Mouse (Mus musculus): ENCODE data around the gene Aff1. TPM values are rescaled to one million over a fixed set of nuclear protein-coding genes. Genes with fewer than 3 reads are reported as not detected.

Aff1 gene
- total and polyA plus RNA-seq, 2 experiments from 2014 or later, result 1.6 to 6.4 TPM

- DNase-seq (ENCODE audit: low spot score) (no peak), ATAC-seq (ENCODE audit: low FRiP score) (no peak)
- TF ChIP-seq CTCF (IDR thresholded peaks at IDR 0.05), result no peak
- Histone ChIP-seq H3K4me3 (ENCODE audit: low read depth, low read length) (no peak overlapping the region), H3K4me1 (ENCODE audit: insufficient read depth, low read length) (no peaks in the 10 kb centered on the region), H3K36me3 (ENCODE audit: insufficient read depth, low read length) (no peaks in the 10 kb centered on the region), H3K9me3 (ENCODE audit: low read length) (no peaks in the 10 kb centered on the region), H3K4me2 (ENCODE audit: low read depth, low read length, poor library complexity, severe bottlenecking) (no peak overlapping the region), H3K9ac (replicated peaks; ENCODE audit: low read length, poor library complexity, severe bottlenecking) (no peak overlapping the region), H3K27me3 (ENCODE audit: insufficient read depth, low read length) (no peaks in the 10 kb centered on the region), H3K27ac (ENCODE audit: low read depth, low read length) (no peak overlapping the region)
- WGBS, result 86% methylated on average over 4 of the region's 4 CpGs
Measured at GRCm38 (mm10) chr5:103673611-103674010, 18.6 kb upstream of the Aff1 start.

GRCm38 (mm10) chr5:103674482-103674881 is 17.7 kb upstream of the Aff1 start:
- Histone ChIP-seq H3K4me1 (ENCODE audit: insufficient read depth, low read length) (no peaks in the 10 kb centered on the region), H3K9ac (replicated peaks; ENCODE audit: low read length, poor library complexity, severe bottlenecking) (no peak overlapping the region), H3K36me3 (ENCODE audit: insufficient read depth, low read length) (no peaks in the 10 kb centered on the region), H3K27ac (ENCODE audit: low read depth, low read length) (no peak overlapping the region), H3K4me2 (ENCODE audit: low read depth, low read length, poor library complexity, severe bottlenecking) (no peak overlapping the region), H3K9me3 (ENCODE audit: low read length) (no peaks in the 10 kb centered on the region), H3K4me3 (ENCODE audit: low read depth, low read length) (no peak overlapping the region), H3K27me3 (ENCODE audit: insufficient read depth, low read length) (no peaks in the 10 kb centered on the region)
- no peak for TF ChIP-seq CTCF (IDR thresholded peaks at IDR 0.05)
- ATAC-seq (ENCODE audit: low FRiP score) (no peak), DNase-seq (ENCODE audit: low spot score) (no peak)
- WGBS, result 59% methylated on average over 6 of the region's 6 CpGs

GRCm38 (mm10) chr5:103676289-103676881 is 15.8 kb upstream of the Aff1 start:
- ATAC-seq (ENCODE audit: low FRiP score) (no peak), DNase-seq (ENCODE audit: low spot score) (no peak)
- Histone ChIP-seq H3K4me2 (ENCODE audit: low read depth, low read length, poor library complexity, severe bottlenecking) (no peak overlapping the region), H3K27me3 (ENCODE audit: insufficient read depth, low read length) (no peaks in the 10 kb centered on the region), H3K27ac (ENCODE audit: low read depth, low read length) (no peak overlapping the region), H3K4me3 (ENCODE audit: low read depth, low read length) (no peak overlapping the region), H3K9me3 (ENCODE audit: low read length) (no peaks in the 10 kb centered on the region), H3K36me3 (ENCODE audit: insufficient read depth, low read length) (no peaks in the 10 kb centered on the region), H3K9ac (replicated peaks; ENCODE audit: low read length, poor library complexity, severe bottlenecking) (no peak overlapping the region), H3K4me1 (ENCODE audit: insufficient read depth, low read length) (no peaks in the 10 kb centered on the region)
- 91% methylated on average over 6 of the region's 6 CpGs for WGBS
- TF ChIP-seq CTCF (IDR thresholded peaks at IDR 0.05), result no peak

GRCm38 (mm10) chr5:103677894-103678293 is 14.3 kb upstream of the Aff1 start:
- no peaks in the 10 kb centered on the region for H3K4me1 ChIP-seq (ENCODE audit: insufficient read depth, low read length)
- no peak for TF ChIP-seq CTCF (IDR thresholded peaks at IDR 0.05)
- no peak overlapping the region for H3K4me2 ChIP-seq (ENCODE audit: low read depth, low read length, poor library complexity, severe bottlenecking)
- 86% methylated on average over 6 of the region's 6 CpGs for WGBS
- no peaks in the 10 kb centered on the region for H3K27me3 ChIP-seq (ENCODE audit: insufficient read depth, low read length)
- no peak overlapping the region for H3K9ac ChIP-seq (replicated peaks; ENCODE audit: low read length, poor library complexity, severe bottlenecking)
- DNase-seq (ENCODE audit: low spot score) (no peak), ATAC-seq (ENCODE audit: low FRiP score) (no peak)
- H3K4me3 ChIP-seq (ENCODE audit: low read depth, low read length), result no peak overlapping the region
- no peak overlapping the region for H3K27ac ChIP-seq (ENCODE audit: low read depth, low read length)
- no peaks in the 10 kb centered on the region for H3K36me3 ChIP-seq (ENCODE audit: insufficient read depth, low read length)
- no peaks in the 10 kb centered on the region for H3K9me3 ChIP-seq (ENCODE audit: low read length)

GRCm38 (mm10) chr5:103678974-103679373 is 13.2 kb upstream of the Aff1 start:
- Histone ChIP-seq H3K9ac (replicated peaks; ENCODE audit: low read length, poor library complexity, severe bottlenecking) (no peak overlapping the region), H3K4me3 (ENCODE audit: low read depth, low read length) (no peak overlapping the region), H3K9me3 (ENCODE audit: low read length) (no peaks in the 10 kb centered on the region), H3K27me3 (ENCODE audit: insufficient read depth, low read length) (no peaks in the 10 kb centered on the region), H3K4me2 (ENCODE audit: low read depth, low read length, poor library complexity, severe bottlenecking) (no peak overlapping the region), H3K36me3 (ENCODE audit: insufficient read depth, low read length) (no peaks in the 10 kb centered on the region), H3K27ac (ENCODE audit: low read depth, low read length) (no peak overlapping the region), H3K4me1 (ENCODE audit: insufficient read depth, low read length) (no peaks in the 10 kb centered on the region)
- no peak for ATAC-seq (ENCODE audit: low FRiP score)
- DNase-seq (ENCODE audit: low spot score), result no peak
- TF ChIP-seq CTCF (IDR thresholded peaks at IDR 0.05), result no peak
- WGBS, result 98% methylated on average over 5 of the region's 5 CpGs

- TF ChIP-seq CTCF (IDR thresholded peaks at IDR 0.05), result peak; percentile 77
- no peak overlapping the region for H3K9ac ChIP-seq (replicated peaks; ENCODE audit: low read length, poor library complexity, severe bottlenecking)
- ATAC-seq (ENCODE audit: low FRiP score) (no peak), DNase-seq (ENCODE audit: low spot score) (peak; percentile 52)
- WGBS, result 41% methylated on average over 4 of the region's 4 CpGs
- H3K4me2 ChIP-seq (ENCODE audit: low read depth, low read length, poor library complexity, severe bottlenecking), result no peak overlapping the region
- H3K36me3 ChIP-seq (ENCODE audit: insufficient read depth, low read length), result no peaks in the 10 kb centered on the region
- H3K4me1 ChIP-seq (ENCODE audit: insufficient read depth, low read length), result no peaks in the 10 kb centered on the region
- H3K27ac ChIP-seq (ENCODE audit: low read depth, low read length), result no peak overlapping the region
- H3K27me3 ChIP-seq (ENCODE audit: insufficient read depth, low read length), result no peaks in the 10 kb centered on the region
- no peak overlapping the region for H3K4me3 ChIP-seq (ENCODE audit: low read depth, low read length)
- no peaks in the 10 kb centered on the region for H3K9me3 ChIP-seq (ENCODE audit: low read length)
Measured at GRCm38 (mm10) chr5:103680381-103680780, 11.8 kb upstream of the Aff1 start.
